Mouse (Mus musculus) ES-Bruce4 (cell line): ENCODE results near the gene Trabd. TPM values are rescaled to one million over a fixed set of nuclear protein-coding genes. Genes with fewer than 3 reads are reported as not detected.

Experiments
- H3K27ac ChIP-seq: 2 replicates; pipeline ENCODE4 v1.5.1; 2012; ENCODE audit warnings: low read length, inconsistent platforms; ENCODE audit not compliant: insufficient read depth
- H3K27me3 ChIP-seq: 2 replicates; pipeline ENCODE4 v1.6.1; 2012; ENCODE audit warnings: mild to moderate bottlenecking, low read length, inconsistent platforms; ENCODE audit not compliant: control insufficient read depth, poor library complexity, insufficient read depth, severe bottlenecking
- H3K36me3 ChIP-seq: 2 replicates; pipeline ENCODE4 v1.6.1; 2012; ENCODE audit warnings: inconsistent platforms, mild to moderate bottlenecking, low read length, moderate library complexity; ENCODE audit not compliant: control insufficient read depth, poor library complexity, insufficient read depth, severe bottlenecking
- H3K4me1 ChIP-seq: one replicate; pipeline ENCODE4 v1.8.1; 2011; ENCODE audit warnings: low read length; ENCODE audit not compliant: control insufficient read depth, insufficient read depth
- H3K4me3 ChIP-seq: 2 replicates; pipeline ENCODE4 v1.5.1; 2011; ENCODE audit warnings: low read depth, mild to moderate bottlenecking, low read length
- H3K9ac ChIP-seq: 2 replicates; pipeline ENCODE4 v1.6.1; 2012; ENCODE audit warnings: low read depth, mild to moderate bottlenecking, inconsistent platforms; ENCODE audit not compliant: poor library complexity, severe bottlenecking
- H3K9me3 ChIP-seq: replicated peaks from 2 replicates; pipeline ENCODE4 v1.6.1; 2012; ENCODE audit warnings: mild to moderate bottlenecking, low read length, inconsistent platforms; ENCODE audit not compliant: control insufficient read depth, poor library complexity, insufficient read depth, severe bottlenecking
- CTCF ChIP-seq: IDR thresholded peaks from one replicate; pipeline ENCODE4 v1.8.1; 2011; ENCODE audit warnings: low read depth, low read length
- EP300 ChIP-seq: IDR thresholded peaks from 2 replicates; pipeline ENCODE4 v1.6.1; 2011; ENCODE audit warnings: low read depth, low read length; ENCODE audit not compliant: insufficient read depth
- POLR2A ChIP-seq: IDR thresholded peaks from one replicate; pipeline ENCODE4 v1.8.1; 2011; ENCODE audit warnings: low read length; ENCODE audit not compliant: insufficient read depth
- polyA plus RNA-seq: library from polyadenylated mRNA; stranded (reverse); fragments of >200 nt; gene quantifications from 2 replicates; pipeline ENCODE4 v1.2.4, GENCODE M21; 2011; ENCODE audit warnings: low read depth; ENCODE audit not compliant: missing spikeins, insufficient read depth, insufficient read length

Gene Trabd
- polyA plus RNA-seq, 1 experiment = 19.7 TPM

DNA sequence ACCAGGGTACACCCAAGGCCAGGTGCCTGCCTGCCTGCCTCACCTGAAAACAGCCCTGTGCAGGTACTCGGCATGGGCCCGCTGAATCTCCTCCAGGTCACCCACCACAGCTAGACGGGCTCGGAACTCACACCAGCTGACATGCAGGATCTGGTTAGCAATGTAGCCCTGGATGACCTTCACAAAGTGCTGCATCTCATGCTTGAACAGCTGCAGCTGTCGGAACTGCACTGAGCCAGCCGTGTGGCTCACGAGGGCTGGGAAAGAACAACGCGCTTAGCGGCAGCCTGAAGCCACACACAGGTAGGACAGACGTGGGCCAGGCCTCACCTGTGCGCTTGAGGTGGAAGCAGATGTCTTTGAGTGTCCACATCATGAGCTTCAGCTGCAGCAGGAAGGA is 25.9 kb downstream of the Trabd start:
- Histone ChIP-seq H3K4me3 (no peak overlapping the region), H3K27ac (no peak overlapping the region), H3K9me3 (no peaks in the 10 kb centered on the region), H3K4me1 (no peaks in the 10 kb centered on the region), H3K9ac (no peak overlapping the region), H3K27me3 (no peaks in the 10 kb centered on the region), H3K36me3 (peaks cover 32% of the 10 kb centered on the region)
- TF ChIP-seq POLR2A (no peak), CTCF (no peak), EP300 (no peak)

DNA sequence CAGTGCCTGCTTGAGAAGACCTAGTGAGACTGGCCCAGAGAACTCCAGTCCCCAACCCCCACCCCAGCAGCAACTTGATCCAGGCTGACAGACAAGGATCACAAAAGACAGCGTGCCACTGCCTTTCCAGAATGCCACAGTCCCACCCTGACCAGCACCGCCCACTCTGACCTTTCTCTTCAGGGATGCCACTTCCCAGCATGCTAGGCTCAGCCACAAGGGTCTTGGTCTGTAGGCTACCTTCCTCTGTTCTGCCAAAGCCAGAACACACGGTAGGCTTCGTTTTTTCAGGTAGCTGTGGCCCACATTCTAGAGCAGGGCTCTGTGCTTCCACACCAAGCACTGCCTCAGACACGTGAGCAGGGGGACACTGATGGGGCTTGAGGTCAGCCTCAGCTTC is 27.7 kb downstream of the Trabd start:
- H3K9me3 ChIP-seq = no peaks in the 10 kb centered on the region
- H3K27ac ChIP-seq = no peak overlapping the region
- no peaks in the 10 kb centered on the region for H3K27me3 ChIP-seq
- no peaks in the 10 kb centered on the region for H3K4me1 ChIP-seq
- TF ChIP-seq EP300 = no peak
- TF ChIP-seq CTCF = no peak
- no peak for TF ChIP-seq POLR2A
- H3K9ac ChIP-seq = no peak overlapping the region
- H3K4me3 ChIP-seq = no peak overlapping the region
- peaks cover 40% of the 10 kb centered on the region for H3K36me3 ChIP-seq

GRCm38 (mm10) chr15:89103921-89104320 is 29.0 kb downstream of the Trabd start:
- TF ChIP-seq CTCF = no peak
- no peak for TF ChIP-seq EP300
- TF ChIP-seq POLR2A = no peak
- no peak overlapping the region for H3K4me3 ChIP-seq
- no peak overlapping the region for H3K9ac ChIP-seq
- no peak overlapping the region for H3K27ac ChIP-seq
- no peaks in the 10 kb centered on the region for H3K4me1 ChIP-seq
- H3K27me3 ChIP-seq = no peaks in the 10 kb centered on the region
- no peaks in the 10 kb centered on the region for H3K9me3 ChIP-seq
- H3K36me3 ChIP-seq = peaks cover 51% of the 10 kb centered on the region

GRCm38 (mm10) chr15:89104425-89104824 is 29.5 kb downstream of the Trabd start:
- Histone ChIP-seq H3K4me1 (no peaks in the 10 kb centered on the region), H3K4me3 (no peak overlapping the region), H3K9ac (no peak overlapping the region), H3K27me3 (no peaks in the 10 kb centered on the region), H3K9me3 (no peaks in the 10 kb centered on the region), H3K36me3 (peaks cover 49% of the 10 kb centered on the region), H3K27ac (no peak overlapping the region)
- TF ChIP-seq CTCF (no peak), POLR2A (no peak), EP300 (no peak)

- H3K36me3 ChIP-seq = peaks cover 38% of the 10 kb centered on the region
- H3K27me3 ChIP-seq = no peaks in the 10 kb centered on the region
- H3K4me1 ChIP-seq = no peaks in the 10 kb centered on the region
- no peak overlapping the region for H3K27ac ChIP-seq
- TF ChIP-seq EP300 = no peak
- TF ChIP-seq POLR2A = no peak
- TF ChIP-seq CTCF = no peak
- no peaks in the 10 kb centered on the region for H3K9me3 ChIP-seq
- no peak overlapping the region for H3K9ac ChIP-seq
- H3K4me3 ChIP-seq = no peak overlapping the region
Observed at GRCm38 (mm10) chr15:89106073-89106472, 31.1 kb downstream of the Trabd start.

DNA sequence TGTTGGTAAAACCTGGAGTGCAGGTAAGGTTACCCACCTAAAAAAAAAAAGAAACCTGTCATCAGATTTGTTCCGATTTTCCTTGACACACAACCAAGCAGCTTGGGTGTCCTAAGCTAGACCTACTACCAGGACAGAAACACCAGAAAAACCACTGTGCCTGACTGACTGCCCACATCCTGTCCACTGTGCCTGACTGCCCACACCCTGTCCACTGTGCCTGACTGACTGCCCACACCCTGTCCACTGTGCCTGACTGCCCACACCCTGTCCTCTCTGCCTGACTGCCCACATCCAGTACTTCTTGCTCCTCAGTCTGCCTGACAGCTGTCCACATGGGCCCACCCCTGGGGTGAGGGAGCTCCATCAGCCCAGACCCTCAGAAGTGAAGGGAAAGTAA is 32.1 kb downstream of the Trabd start:
- H3K27me3 ChIP-seq = no peaks in the 10 kb centered on the region
- no peak overlapping the region for H3K4me3 ChIP-seq
- no peaks in the 10 kb centered on the region for H3K4me1 ChIP-seq
- TF ChIP-seq POLR2A (no peak), EP300 (no peak), CTCF (no peak)
- H3K9me3 ChIP-seq = no peaks in the 10 kb centered on the region
- no peak overlapping the region for H3K9ac ChIP-seq
- H3K36me3 ChIP-seq = peaks cover 36% of the 10 kb centered on the region
- H3K27ac ChIP-seq = no peak overlapping the region
